Mouse (Mus musculus) liver, embryonic 15.5 days (tissue): ENCODE results near the gene Capn13. TPM values are rescaled to one million over a fixed set of nuclear protein-coding genes. Genes with fewer than 3 reads are reported as not detected.

ENCODE experiments used
- ATAC-seq: fragments of 200-750 bp; cut with Nextera tagmentation; 2 replicates; pipeline ENCODE4 v1.8.0; 2017; ENCODE audit warnings: moderate number of reproducible peaks, mild to moderate bottlenecking, moderate library complexity; ENCODE audit not compliant: insufficient read depth
- H3K27ac ChIP-seq: fragments of 300-500 bp; sonication (generic); replicated peaks from 2 replicates; pipeline ENCODE4 v1.5.1; 2015; ENCODE audit warnings: mild to moderate bottlenecking, inconsistent platforms
- H3K27me3 ChIP-seq: fragments of 300-500 bp; sonication (generic); 2 replicates; pipeline ENCODE4 v1.6.1; 2015; ENCODE audit warnings: mild to moderate bottlenecking, inconsistent platforms
- H3K36me3 ChIP-seq: fragments of 300-500 bp; sonication (generic); replicated peaks from 2 replicates; pipeline ENCODE4 v1.6.1; 2015; ENCODE audit warnings: moderate library complexity, mild to moderate bottlenecking, inconsistent platforms
- H3K4me1 ChIP-seq: fragments of 300-500 bp; sonication (generic); replicated peaks from 2 replicates; pipeline ENCODE4 v1.6.1; 2015; ENCODE audit warnings: inconsistent platforms
- H3K4me2 ChIP-seq: fragments of 300-500 bp; sonication (generic); 2 replicates; pipeline ENCODE4 v1.6.1; 2015; ENCODE audit warnings: moderate library complexity, mild to moderate bottlenecking, inconsistent platforms
- H3K4me3 ChIP-seq: fragments of 300-500 bp; sonication (generic); replicated peaks from 2 replicates; pipeline ENCODE4 v1.5.1; 2015; ENCODE audit warnings: mild to moderate bottlenecking, inconsistent platforms
- H3K9ac ChIP-seq: fragments of 300-500 bp; sonication (generic); 2 replicates; pipeline ENCODE4 v1.6.1; 2015; ENCODE audit warnings: moderate library complexity, mild to moderate bottlenecking, inconsistent platforms
- H3K9me3 ChIP-seq: fragments of 300-500 bp; sonication (generic); replicated peaks from 2 replicates; pipeline ENCODE4 v1.6.1; 2016; ENCODE audit warnings: inconsistent platforms
- WGBS: fragments of 180-500 bp; shearing (Covaris S2); methylation state at CpG from one replicate; pipeline ENCODE4 v1.1.7; 2015; ENCODE audit warnings: mixed read lengths; ENCODE audit not compliant: insufficient replicate concordance; 5-methylcytosine and 5-hydroxymethylcytosine counted together
- polyA plus RNA-seq: library from polyadenylated mRNA; unstranded; fragments of >200 nt; fragmentation: Nextera tagmentation; extraction: Ambion mirVana; gene quantifications from 2 replicates; pipeline ENCODE4 v1.2.1, GENCODE M21; 2015

Capn13 gene
- polyA plus RNA-seq, 1 experiment from 2014 or later, result not detected

DNA sequence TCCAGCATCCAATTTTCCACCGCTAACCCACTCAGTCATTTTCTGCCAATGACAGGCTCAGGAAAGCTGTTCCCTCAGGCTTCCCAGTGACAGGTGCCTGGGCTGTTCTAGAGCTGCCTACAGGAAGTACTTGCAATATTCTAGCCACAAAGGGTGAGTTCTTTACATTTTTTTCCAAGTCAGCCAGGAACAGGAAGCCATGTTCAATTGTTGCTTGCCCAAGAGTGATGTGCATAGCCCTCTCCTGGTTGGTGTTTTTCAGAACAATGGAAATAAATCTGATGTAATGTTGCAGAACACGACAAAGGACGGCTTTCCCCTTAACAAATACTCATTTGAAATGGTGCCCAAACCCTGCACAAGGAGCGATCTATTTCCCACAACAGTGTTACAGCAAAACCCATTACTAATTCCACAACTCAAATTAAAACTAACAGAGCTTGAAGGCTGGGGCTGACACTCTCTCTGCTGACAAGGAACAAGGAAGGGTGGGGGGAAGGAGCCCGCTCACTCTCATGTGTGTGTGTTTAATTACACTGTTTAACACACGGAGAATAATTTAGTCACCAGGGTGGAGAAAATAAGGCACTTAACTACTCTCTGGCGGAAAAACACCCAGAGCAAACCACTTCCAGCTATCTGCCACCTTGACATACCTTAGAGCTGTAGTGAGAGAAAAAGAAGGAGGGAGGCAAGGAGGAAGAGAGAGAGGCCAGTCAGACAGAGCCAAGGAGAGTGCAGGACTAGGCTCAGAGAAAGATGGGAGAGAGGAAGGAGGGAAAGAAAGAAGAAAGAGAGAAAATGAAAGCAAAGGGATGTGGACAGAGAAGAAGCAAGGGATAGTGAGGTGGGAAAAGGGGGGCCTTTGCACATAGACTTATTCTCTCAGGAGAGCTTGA, 10.2 kb downstream of the Capn13 start:
- WGBS, result 35% methylated on average over 7 of the region's 7 CpGs
- H3K4me3 ChIP-seq, result no peak overlapping the region
- no peaks in the 10 kb centered on the region for H3K4me1 ChIP-seq
- ATAC-seq, result no peak
- no peak overlapping the region for H3K4me2 ChIP-seq
- no peak overlapping the region for H3K27ac ChIP-seq
- no peaks in the 10 kb centered on the region for H3K27me3 ChIP-seq
- H3K9me3 ChIP-seq, result no peaks in the 10 kb centered on the region
- no peaks in the 10 kb centered on the region for H3K36me3 ChIP-seq
- no peak overlapping the region for H3K9ac ChIP-seq

DNA sequence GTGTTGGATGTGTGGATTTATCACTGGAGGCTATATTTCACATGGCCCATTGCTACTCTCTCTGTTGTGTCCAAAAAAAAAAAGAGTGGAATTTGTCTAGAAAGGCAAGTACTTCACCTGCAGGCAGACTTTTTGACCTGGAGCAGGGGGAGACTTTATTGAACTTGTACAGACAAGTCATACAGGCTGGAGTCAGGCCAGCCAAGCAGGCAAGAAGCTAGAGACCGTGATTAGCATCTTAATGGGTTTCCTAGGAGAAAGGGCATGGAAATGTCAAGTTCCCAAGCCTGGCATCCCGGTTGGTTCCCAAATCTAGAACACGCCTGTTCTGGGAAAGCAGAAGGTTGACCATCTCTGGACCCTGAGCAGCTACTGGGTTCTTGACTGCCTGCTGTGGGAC, 11.3 kb downstream of the Capn13 start:
- H3K27me3 ChIP-seq, result no peaks in the 10 kb centered on the region
- H3K4me1 ChIP-seq, result no peaks in the 10 kb centered on the region
- 57% methylated on average over 3 of the region's 3 CpGs for WGBS
- H3K4me3 ChIP-seq, result no peak overlapping the region
- no peak overlapping the region for H3K4me2 ChIP-seq
- no peak overlapping the region for H3K27ac ChIP-seq
- no peaks in the 10 kb centered on the region for H3K36me3 ChIP-seq
- no peak overlapping the region for H3K9ac ChIP-seq
- no peaks in the 10 kb centered on the region for H3K9me3 ChIP-seq
- no peak for ATAC-seq

DNA sequence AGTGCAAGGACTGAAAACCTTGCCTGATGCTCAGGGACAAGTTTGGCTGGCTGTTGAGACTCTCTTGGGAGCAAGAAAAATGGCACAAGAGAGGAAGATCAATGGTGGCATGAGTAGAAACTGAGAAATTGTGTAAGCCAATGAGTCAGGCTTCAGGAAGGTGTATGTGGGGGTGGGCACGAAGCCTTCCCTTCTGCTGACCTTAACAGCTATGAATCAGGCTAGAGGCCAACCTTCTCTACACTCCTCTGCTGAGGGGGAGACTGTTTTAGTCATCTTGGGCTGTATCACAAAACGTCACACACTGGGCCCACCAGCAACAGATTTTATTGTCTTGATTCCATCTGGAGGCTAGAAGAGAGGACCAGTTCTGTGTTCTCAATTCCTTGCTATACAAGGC, 14.1 kb downstream of the Capn13 start:
- no peaks in the 10 kb centered on the region for H3K4me1 ChIP-seq
- ATAC-seq, result no peak

DNA sequence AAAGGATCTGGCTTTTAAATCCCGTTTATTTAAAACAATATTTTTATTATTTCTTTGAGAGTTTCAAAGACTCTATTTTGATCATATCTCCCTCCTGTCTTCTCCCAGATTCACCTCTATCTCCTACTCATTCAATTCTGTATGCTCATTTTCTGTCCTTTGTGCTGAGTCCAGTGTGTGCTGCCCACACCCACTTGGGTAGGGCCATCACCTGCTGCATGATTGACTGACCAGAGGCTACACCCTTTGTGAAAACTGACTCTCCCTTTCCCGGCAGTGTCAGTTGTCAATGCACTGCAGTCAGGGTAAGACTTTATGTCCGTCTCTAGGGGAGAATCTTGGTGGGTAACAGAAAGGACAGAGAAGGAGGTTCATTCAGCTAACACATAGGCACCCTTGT, 14.7 kb downstream of the Capn13 start:
- 45% methylated on average over 3 of the region's 3 CpGs for WGBS
- no peaks in the 10 kb centered on the region for H3K36me3 ChIP-seq
- no peak for ATAC-seq

More for the DNA sequence above, 14.1 kb downstream of the Capn13 start:
- Histone ChIP-seq H3K4me3 (no peak overlapping the region), H3K36me3 (no peaks in the 10 kb centered on the region), H3K9ac (no peak overlapping the region), H3K4me2 (no peak overlapping the region), H3K9me3 (no peaks in the 10 kb centered on the region), H3K27ac (no peak overlapping the region), H3K27me3 (no peaks in the 10 kb centered on the region)
- WGBS, result 45% methylated on average over 2 of the region's 2 CpGs

DNA sequence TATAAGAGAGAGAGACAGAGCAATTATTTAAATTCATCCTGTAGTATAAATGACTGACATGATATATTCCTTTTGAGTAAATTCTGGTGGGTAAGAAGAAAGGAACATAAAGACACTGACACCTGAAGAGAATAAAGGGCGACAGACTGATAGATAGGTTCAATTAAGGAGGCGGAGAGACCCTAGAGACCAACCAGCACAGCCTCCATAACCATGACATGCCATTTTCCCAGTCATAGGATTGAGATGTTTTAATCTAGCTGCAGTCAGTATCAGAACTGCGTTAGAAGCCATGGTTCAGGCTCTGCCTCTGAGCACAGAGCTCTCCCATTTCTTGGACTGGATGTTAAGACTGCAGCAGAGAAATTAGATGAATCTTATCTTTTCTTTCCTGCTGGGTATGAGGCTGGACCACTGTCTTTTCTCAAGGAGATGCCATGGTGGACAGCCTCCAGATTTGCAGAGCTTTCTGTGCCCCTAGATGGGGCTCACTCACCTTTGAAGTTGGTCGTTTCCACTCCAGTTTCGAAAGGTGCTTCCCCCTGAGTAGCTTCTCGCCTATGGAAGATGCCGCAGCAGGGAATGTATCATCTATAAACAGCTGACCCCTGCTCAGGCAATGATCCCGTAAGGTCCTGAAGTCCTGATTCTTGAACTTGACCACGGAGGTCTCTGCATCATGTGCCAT, 18.2 kb downstream of the Capn13 start:
- H3K27me3 ChIP-seq, result no peaks in the 10 kb centered on the region
- H3K9ac ChIP-seq, result no peak overlapping the region
- 52% methylated on average over 9 of the region's 9 CpGs for WGBS
- no peaks in the 10 kb centered on the region for H3K9me3 ChIP-seq
- ATAC-seq, result no peak
- H3K36me3 ChIP-seq, result no peaks in the 10 kb centered on the region
- no peak overlapping the region for H3K27ac ChIP-seq
- no peak overlapping the region for H3K4me2 ChIP-seq
- no peaks in the 10 kb centered on the region for H3K4me1 ChIP-seq
- H3K4me3 ChIP-seq, result no peak overlapping the region

More for the DNA sequence above, 14.7 kb downstream of the Capn13 start:
- no peaks in the 10 kb centered on the region for H3K4me1 ChIP-seq
- no peak overlapping the region for H3K4me3 ChIP-seq
- no peak overlapping the region for H3K9ac ChIP-seq
- no peak overlapping the region for H3K27ac ChIP-seq
- H3K9me3 ChIP-seq, result no peaks in the 10 kb centered on the region
- H3K27me3 ChIP-seq, result no peaks in the 10 kb centered on the region
- H3K4me2 ChIP-seq, result no peak overlapping the region

DNA sequence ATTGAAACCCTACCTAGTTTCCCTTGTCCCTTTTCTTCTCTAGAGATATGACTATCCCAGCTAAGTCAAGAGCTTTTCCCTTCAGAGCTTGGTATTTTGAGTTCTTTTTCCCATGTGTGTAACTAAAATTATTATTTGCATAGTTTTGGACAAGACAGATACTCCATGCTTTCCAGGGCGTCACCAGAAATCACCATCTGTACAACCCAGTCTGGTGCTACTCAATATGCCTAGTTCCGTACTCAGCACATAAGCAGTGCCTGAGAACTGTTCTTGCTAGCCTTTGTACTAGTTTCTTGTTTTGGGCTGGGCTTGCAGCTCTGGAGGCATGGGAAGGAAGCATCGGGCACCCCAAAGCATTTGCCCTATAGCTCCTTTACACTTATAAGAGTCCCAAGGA, 19.0 kb downstream of the Capn13 start:
- Histone ChIP-seq H3K27ac (no peak overlapping the region), H3K9me3 (no peaks in the 10 kb centered on the region), H3K4me1 (no peaks in the 10 kb centered on the region), H3K4me3 (no peak overlapping the region), H3K9ac (no peak overlapping the region), H3K27me3 (no peaks in the 10 kb centered on the region), H3K36me3 (no peaks in the 10 kb centered on the region), H3K4me2 (no peak overlapping the region)
- ATAC-seq, result no peak
- WGBS, result 62% methylated on average over 3 of the region's 3 CpGs

DNA sequence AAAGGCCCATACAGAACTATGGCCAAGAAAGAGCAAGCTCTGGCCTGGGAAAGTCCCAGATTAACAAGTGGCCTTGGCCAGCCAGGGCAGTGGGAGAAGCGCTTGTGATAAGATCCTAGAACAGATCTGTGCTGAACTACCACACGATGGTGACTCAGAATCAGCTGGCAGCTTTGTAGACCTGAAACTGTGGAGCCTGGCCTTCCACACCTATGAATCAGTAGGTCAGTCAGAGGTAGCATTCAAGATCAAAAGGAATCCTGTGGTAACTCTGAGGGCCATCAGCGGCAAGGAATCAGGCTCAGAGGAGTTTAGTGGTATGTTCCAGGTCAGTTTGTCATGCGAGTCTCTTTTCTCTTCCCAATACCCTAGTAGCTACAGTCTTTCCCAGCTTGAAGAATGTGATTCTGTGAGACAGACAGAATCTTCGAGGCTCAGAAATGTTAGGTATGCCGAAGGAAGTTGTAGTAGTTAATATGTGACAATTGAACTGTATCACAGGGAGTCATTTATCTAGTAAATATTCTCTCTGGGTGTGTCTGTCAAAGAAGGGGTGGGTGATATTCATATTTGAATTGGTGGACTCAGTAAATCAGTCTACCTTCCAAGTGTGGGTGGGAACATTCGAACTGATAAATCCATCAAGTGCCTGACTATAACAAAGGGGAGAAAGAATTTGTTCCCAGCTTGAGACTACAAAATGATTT, 22.7 kb downstream of the Capn13 start:
- Histone ChIP-seq H3K27me3 (no peaks in the 10 kb centered on the region), H3K9ac (no peak overlapping the region), H3K4me2 (no peak overlapping the region), H3K36me3 (no peaks in the 10 kb centered on the region), H3K4me1 (no peaks in the 10 kb centered on the region), H3K4me3 (no peak overlapping the region), H3K9me3 (no peaks in the 10 kb centered on the region), H3K27ac (no peak overlapping the region)
- no peak for ATAC-seq
- WGBS, result 58% methylated on average over 7 of the region's 7 CpGs

DNA sequence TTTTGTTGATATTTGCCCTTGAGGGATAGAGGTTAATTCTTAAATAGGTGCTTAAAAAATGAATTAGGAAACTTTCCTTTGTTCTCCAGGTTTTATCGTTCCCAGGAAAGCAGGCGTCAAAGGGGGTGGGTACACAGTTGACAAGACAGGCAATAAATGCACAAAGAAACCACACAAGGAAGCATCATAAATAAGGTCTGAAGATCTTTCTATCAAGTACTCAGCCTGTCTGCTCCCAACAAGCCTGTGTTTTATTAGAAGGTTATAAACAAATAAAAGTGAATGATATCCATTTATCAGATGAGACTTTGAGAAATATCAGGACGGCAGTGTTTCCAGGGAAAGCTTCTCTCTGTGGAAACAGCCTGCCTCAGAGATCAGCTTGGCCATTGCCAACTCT, 33.3 kb downstream of the Capn13 start:
- Histone ChIP-seq H3K27me3 (no peaks in the 10 kb centered on the region), H3K4me3 (no peak overlapping the region), H3K4me2 (no peak overlapping the region), H3K27ac (no peak overlapping the region), H3K9ac (no peak overlapping the region), H3K36me3 (no peaks in the 10 kb centered on the region), H3K9me3 (no peaks in the 10 kb centered on the region), H3K4me1 (no peaks in the 10 kb centered on the region)
- WGBS, result 58% methylated on average over 3 of the region's 3 CpGs
- ATAC-seq, result no peak

DNA sequence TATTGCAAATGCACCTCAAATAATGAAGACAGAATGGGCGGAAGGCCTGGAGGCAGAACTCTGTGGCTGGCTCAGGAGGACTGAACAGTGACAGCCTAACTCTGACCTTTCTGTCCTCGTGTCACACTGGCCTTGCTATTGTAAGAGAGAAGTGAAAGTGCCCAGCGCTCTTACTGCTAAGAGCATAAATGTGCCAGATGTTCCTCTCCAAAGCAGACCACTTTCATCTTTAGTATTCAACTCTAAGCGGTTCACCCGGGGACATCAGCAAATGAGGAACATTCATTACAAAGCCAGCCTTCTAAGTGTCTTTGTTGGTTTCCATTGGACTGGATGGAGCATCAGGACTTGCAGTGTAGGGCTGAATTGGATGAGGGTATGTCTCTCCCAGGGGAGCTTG, 39.6 kb downstream of the Capn13 start:
- no peaks in the 10 kb centered on the region for H3K4me1 ChIP-seq
- H3K4me3 ChIP-seq, result no peak overlapping the region
- H3K27ac ChIP-seq, result no peak overlapping the region
- no peak overlapping the region for H3K9ac ChIP-seq
- no peak for ATAC-seq
- H3K27me3 ChIP-seq, result no peaks in the 10 kb centered on the region
- H3K9me3 ChIP-seq, result no peaks in the 10 kb centered on the region
- no peak overlapping the region for H3K4me2 ChIP-seq
- 48% methylated on average over 5 of the region's 5 CpGs for WGBS
- no peaks in the 10 kb centered on the region for H3K36me3 ChIP-seq

DNA sequence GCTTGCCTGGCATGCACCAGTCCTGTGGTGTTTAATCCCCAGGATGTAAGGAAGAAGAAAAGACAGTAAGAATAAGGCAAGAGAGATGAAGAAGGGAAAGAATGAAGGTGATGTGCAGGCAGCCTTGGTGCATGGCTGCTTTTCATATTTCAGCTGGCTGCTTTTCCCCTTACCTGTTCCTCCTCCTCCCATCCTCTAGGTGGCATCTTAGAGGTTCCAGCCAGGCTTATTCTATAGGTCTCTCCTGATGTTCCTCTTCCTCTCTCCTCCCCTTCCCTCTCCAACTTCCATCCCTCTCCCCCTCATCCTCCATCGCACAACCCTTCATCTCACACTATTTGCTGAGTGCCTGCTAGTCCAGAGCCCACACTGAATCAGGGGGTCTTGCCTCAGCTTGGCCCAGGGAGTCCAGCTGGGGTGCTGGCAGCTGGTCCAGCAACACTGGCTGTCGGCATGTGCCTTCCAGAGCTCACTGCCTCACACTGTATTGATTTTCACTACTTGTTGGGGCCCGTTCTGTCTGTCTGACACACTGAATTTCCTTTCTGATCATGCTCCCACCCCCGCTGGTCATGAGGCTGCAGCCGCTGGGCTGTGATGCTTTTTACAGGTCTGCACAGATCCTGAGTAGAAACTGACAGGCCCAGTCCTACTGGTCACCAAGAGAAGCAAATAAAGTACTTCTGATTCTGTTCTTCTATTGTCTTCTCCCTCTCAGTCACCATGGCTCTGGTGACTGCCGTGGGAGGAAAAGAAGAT, 56.9 kb downstream of the Capn13 start:
- H3K27me3 ChIP-seq, result no peaks in the 10 kb centered on the region
- no peak overlapping the region for H3K9ac ChIP-seq
- no peaks in the 10 kb centered on the region for H3K36me3 ChIP-seq
- 55% methylated on average over 6 of the region's 6 CpGs for WGBS
- no peak overlapping the region for H3K4me3 ChIP-seq
- H3K27ac ChIP-seq, result no peak overlapping the region
- no peaks in the 10 kb centered on the region for H3K9me3 ChIP-seq
- no peak for ATAC-seq
- H3K4me2 ChIP-seq, result no peak overlapping the region
- no peaks in the 10 kb centered on the region for H3K4me1 ChIP-seq

DNA sequence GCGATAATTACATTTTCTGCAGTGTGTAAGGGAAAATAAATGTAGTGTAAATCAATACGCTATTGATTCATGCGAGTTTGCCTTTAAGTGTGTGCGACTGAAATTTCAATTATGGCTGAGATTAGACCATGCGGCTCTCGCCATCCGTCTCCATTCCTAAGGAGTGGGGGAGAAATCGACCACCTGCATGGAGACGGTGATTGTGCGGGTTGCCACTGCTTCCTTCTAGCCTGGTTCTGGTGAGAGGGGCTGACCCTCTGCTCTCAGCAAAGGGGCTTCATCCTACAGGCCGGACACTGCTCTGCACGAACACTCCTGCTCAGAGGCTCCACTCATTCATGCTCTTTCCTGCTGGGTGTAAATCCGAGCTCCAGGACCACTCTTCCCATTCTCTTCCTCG, 58.0 kb downstream of the Capn13 start:
- Histone ChIP-seq H3K4me2 (no peak overlapping the region), H3K36me3 (no peaks in the 10 kb centered on the region), H3K27ac (no peak overlapping the region), H3K4me1 (no peaks in the 10 kb centered on the region), H3K9ac (no peak overlapping the region), H3K27me3 (no peaks in the 10 kb centered on the region), H3K9me3 (no peaks in the 10 kb centered on the region), H3K4me3 (no peak overlapping the region)
- 76% methylated on average over 14 of the region's 14 CpGs for WGBS
- ATAC-seq, result no peak
